Mouse (Mus musculus) inflammation-experienced regulatory T-cells, adult 6 months (primary cell): Measurements from ENCODE around the gene Pmm1. TPM values are rescaled to one million over a fixed set of nuclear protein-coding genes. Genes with fewer than 3 reads are reported as not detected.
"Not testable (repeated sequence)": the region's sequence is repeated elsewhere in the genome, so short reads cannot be mapped to it uniquely, and the experiment has no call there.

Experiments used
- ATAC-seq: one replicate; pipeline ENCODE4 v1.8.0; 2017
- polyA plus RNA-seq, 3 experiments: library from polyadenylated mRNA; unstranded; fragments of 100-300 nt; shearing (Covaris generic); gene quantifications; one replicate each; pipeline ENCODE4 v1.2.1; 2017

Pmm1 gene
- polyA plus RNA-seq, 3 experiments from 2014 or later = 9.3 to 33.3 (median 11.7) TPM

GRCm38 (mm10) chr15:81926446-81926822, 34.3 kb downstream of the Pmm1 start:
- ATAC-seq = peak; percentile 10

GRCm38 (mm10) chr15:81925760-81926445, 34.8 kb downstream of the Pmm1 start, which contains the start of gene Polr3h:
TSS of gene Polr3h (minus strand) at chr15:81926240.
- peak; percentile 89 for ATAC-seq

- no peak for ATAC-seq
These were observed 35.8 kb downstream of the Pmm1 start for GRCm38 (mm10) chr15:81924933-81925332.

GRCm38 (mm10) chr15:81921255-81921654, 39.5 kb downstream of the Pmm1 start:
- no peak for ATAC-seq

- ATAC-seq = no peak
These were observed 40.0 kb downstream of the Pmm1 start for GRCm38 (mm10) chr15:81920546-81921217.

GRCm38 (mm10) chr15:81919062-81919461, 41.7 kb downstream of the Pmm1 start:
- no peak for ATAC-seq

GRCm38 (mm10) chr15:81917621-81918463, 42.9 kb downstream of the Pmm1 start:
- ATAC-seq = peak; percentile 65

- ATAC-seq = no peak
These were observed 43.5 kb downstream of the Pmm1 start for GRCm38 (mm10) chr15:81917201-81917600.

GRCm38 (mm10) chr15:81915663-81916062, 45.1 kb downstream of the Pmm1 start:
- no peak for ATAC-seq

- ATAC-seq = no peak
These were observed 46.1 kb downstream of the Pmm1 start for GRCm38 (mm10) chr15:81914668-81915067.

- no peak for ATAC-seq
These were observed 48.2 kb downstream of the Pmm1 start for GRCm38 (mm10) chr15:81912498-81912897.

- not testable (repeated sequence) for ATAC-seq
These were observed 52.0 kb downstream of the Pmm1 start for GRCm38 (mm10) chr15:81908767-81909166.

GRCm38 (mm10) chr15:81907953-81908352, 52.8 kb downstream of the Pmm1 start:
- ATAC-seq = no peak

- peak; percentile 76 for ATAC-seq
These were observed 55.8 kb downstream of the Pmm1 start for GRCm38 (mm10) chr15:81904939-81905338.

Other genes with a start within 250 kb of the Pmm1 start
- gene Zc3h7b, start 215.9 kb downstream of the Pmm1 start, polyA plus RNA-seq = 1 to 10 TPM; 4.3 to 8.1 (median 5.7) TPM
- 10 to 100 TPM; 43.0 to 72.2 (median 45.8) TPM for gene Rangap1, start 215.4 kb downstream of the Pmm1 start, polyA plus RNA-seq
- 10 to 100 TPM in 1 of 3 experiments, 1 to 10 TPM in 2; 2.3 to 14.0 (median 8.8) TPM for gene Tef, start 158.5 kb downstream of the Pmm1 start, polyA plus RNA-seq
- 10 to 100 TPM; 29.7 to 45.8 (median 34.0) TPM for gene Tob2, start 102.1 kb downstream of the Pmm1 start, polyA plus RNA-seq
- 100 to 1,000 TPM in 1 of 3 experiments, 10 to 100 TPM in 2; 79.6 to 117 (median 95.2) TPM for gene Phf5a, start 89.0 kb downstream of the Pmm1 start, polyA plus RNA-seq
- 100 to 1,000 TPM in 1 of 3 experiments, 10 to 100 TPM in 2; 83.2 to 115 (median 93.9) TPM for gene Aco2, start 88.6 kb downstream of the Pmm1 start, polyA plus RNA-seq
- gene Polr3h, start 34.7 kb downstream of the Pmm1 start, polyA plus RNA-seq = 10 to 100 TPM; 17.4 to 28.3 (median 22.6) TPM
- gene Csdc2, start 24.2 kb downstream of the Pmm1 start, polyA plus RNA-seq = not detected
- gene 1700029P11Rik, start 19.6 kb upstream of the Pmm1 start, polyA plus RNA-seq = not detected
- gene Xrcc6, start 26.9 kb upstream of the Pmm1 start, polyA plus RNA-seq = 10 to 100 TPM; 54.3 to 56.7 (median 54.4) TPM
- gene Desi1, start 72.9 kb upstream of the Pmm1 start, polyA plus RNA-seq = 10 to 100 TPM in 2 of 3 experiments, 1 to 10 TPM in 1; 8.8 to 13.8 (median 12.5) TPM
- 100 to 1,000 TPM; 178 to 210 (median 205) TPM for gene Snu13, start 86.7 kb upstream of the Pmm1 start, polyA plus RNA-seq
- gene 4930407I10Rik, start 98.2 kb upstream of the Pmm1 start, polyA plus RNA-seq = not detected
- gene Mei1, start 109.1 kb upstream of the Pmm1 start, polyA plus RNA-seq = under 1 TPM in 1 of 3 experiments, not detected in 2; 0.12 TPM
- gene Ccdc134, start 167.0 kb upstream of the Pmm1 start, polyA plus RNA-seq = 10 to 100 TPM; 19.9 to 26.0 (median 20.8) TPM
- 10 to 100 TPM; 28.4 to 42.6 (median 35.6) TPM for gene Srebf2, start 186.3 kb upstream of the Pmm1 start, polyA plus RNA-seq